Mouse (Mus musculus) v-Abl transformed pro-B cells (cell line): ENCODE measurements around the gene Tctex1d4.

Source experiments
- in situ Hi-C, 2 experiments: fragments of 400-800 bp; cut with MboI; formaldehyde crosslinking; loops; one replicate each; pipeline ENCODE4 v1.15.1; 2025; ENCODE audit not compliant: unreplicated experiment in 2 of 2

Tctex1d4 gene

GRCm38 (mm10) chr4:117155792-117156355 is 29.3 kb downstream of the Tctex1d4 start, which contains the start of gene Rps8:
Gene Rps8 (minus strand): TSS chr4:117156243.
- in situ Hi-C loops: no loop called here

- in situ Hi-C loops: no loop called here
These were observed 29.8 kb downstream of the Tctex1d4 start for GRCm38 (mm10) chr4:117156372-117156771.

- in situ Hi-C loops: no loop called here
These were observed 33.1 kb downstream of the Tctex1d4 start for GRCm38 (mm10) chr4:117159666-117160065.

GRCm38 (mm10) chr4:117161183-117161582 is 34.6 kb downstream of the Tctex1d4 start:
- in situ Hi-C loops: no loop called here

- in situ Hi-C loops: no loop called here
These were observed 43.3 kb downstream of the Tctex1d4 start for GRCm38 (mm10) chr4:117169936-117170335.
